Mouse (Mus musculus) bone marrow, adult 2 months (tissue): ENCODE results near the gene Gm13128.
"Not testable (repeated sequence)": the region's sequence is repeated elsewhere in the genome, so short reads cannot be mapped to it uniquely, and the experiment has no call there.

Experiments
- CTCF ChIP-seq: fragments of 200-500 bp; IDR thresholded peaks from 2 replicates; pipeline ENCODE4 v1.5.1; 2011; ENCODE audit warnings: low read length, control low read depth; ENCODE audit not compliant: control insufficient read depth, insufficient read depth
- POLR2A ChIP-seq: fragments of 200-500 bp; IDR thresholded peaks from 2 replicates; pipeline ENCODE4 v1.6.1; 2011; ENCODE audit warnings: low read depth, mild to moderate bottlenecking, control low read depth, low read length, borderline replicate concordance; ENCODE audit not compliant: control insufficient read depth

- not testable (repeated sequence) for TF ChIP-seq POLR2A, CTCF
Observed at GRCm38 (mm10) chr4:144280388-144280787, 49.7 kb upstream of the Gm13128 start, which contains the start of gene Pramel5.
